Mouse (Mus musculus): ENCODE measurements around the gene Krtap29-1. TPM values are rescaled to one million over a fixed set of nuclear protein-coding genes. Genes with fewer than 3 reads are reported as not detected.

Gene Krtap29-1
- total RNA-seq (2021) = not detected

- DNase-seq = no peak
- intact Hi-C loops (cut with DNase I) = no loop called here
Observed at GRCm38 (mm10) chr11:99978953-99979352, at the start of gene Krtap29-1. Krtap29-1 (minus strand) TSS chr11:99979053.

- DNase-seq = no peak
- intact Hi-C loops (cut with DNase I) = no loop called here
Observed at GRCm38 (mm10) chr11:100021438-100021837, 42.6 kb upstream of the Krtap29-1 start.

- intact Hi-C loops (cut with DNase I) = no loop called here
- no peak for DNase-seq
Observed at GRCm38 (mm10) chr11:100019466-100019865, 40.6 kb upstream of the Krtap29-1 start.

- no peak for DNase-seq
- intact Hi-C loops (cut with DNase I) = no loop called here
Observed at GRCm38 (mm10) chr11:100016112-100016511, 37.3 kb upstream of the Krtap29-1 start, which contains the start of gene Krt33a. Krt33a (minus strand) TSS chr11:100016212.

GRCm38 (mm10) chr11:100013691-100014171, 34.9 kb upstream of the Krtap29-1 start:
- no peak for DNase-seq
- intact Hi-C loops (cut with DNase I) = no loop called here

- intact Hi-C loops (cut with DNase I) = no loop called here
- no peak for DNase-seq
Observed at GRCm38 (mm10) chr11:100010682-100011081, 31.8 kb upstream of the Krtap29-1 start.

GRCm38 (mm10) chr11:100008336-100008735, 29.5 kb upstream of the Krtap29-1 start:
- intact Hi-C loops (cut with DNase I) = loop anchor here (5.0 to 10.0 kb wide), 2 partner anchors 546 to 624 kb away; partner anchors contain the start of gene Krt10
- no peak for DNase-seq

- no peak for DNase-seq
- intact Hi-C loops (cut with DNase I) = loop anchor here (5.0 to 10.0 kb wide), 2 partner anchors 544 to 622 kb away; partner anchors contain the start of gene Krt10
Observed at GRCm38 (mm10) chr11:100006624-100007023, 27.8 kb upstream of the Krtap29-1 start.

- no peak for DNase-seq
- intact Hi-C loops (cut with DNase I) = loop anchor here (5.0 to 10.0 kb wide), 2 partner anchors 544 to 621 kb away; partner anchors contain the start of gene Krt10
Observed at GRCm38 (mm10) chr11:100005905-100006304, 27.1 kb upstream of the Krtap29-1 start.

GRCm38 (mm10) chr11:100004846-100005245, 26.0 kb upstream of the Krtap29-1 start:
- intact Hi-C loops (cut with DNase I) = loop anchor here (5.0 to 10.0 kb wide), 2 partner anchors 543 to 620 kb away; partner anchors contain the start of gene Krt10
- peak; percentile 10 to 18 for DNase-seq

GRCm38 (mm10) chr11:99999091-99999490, 20.2 kb upstream of the Krtap29-1 start:
- intact Hi-C loops (cut with DNase I) = no loop called here
- DNase-seq = no peak

GRCm38 (mm10) chr11:99994384-99994661, 15.5 kb upstream of the Krtap29-1 start:
- intact Hi-C loops (cut with DNase I) = no loop called here
- no peak for DNase-seq

GRCm38 (mm10) chr11:99993620-99994383, 14.9 kb upstream of the Krtap29-1 start, which contains the start of gene Krtap17-1:
Krtap17-1 (minus strand) TSS chr11:99993994.
- DNase-seq = no peak
- intact Hi-C loops (cut with DNase I) = no loop called here

GRCm38 (mm10) chr11:99990571-99990970, 11.7 kb upstream of the Krtap29-1 start:
- no peak for DNase-seq
- intact Hi-C loops (cut with DNase I) = no loop called here

GRCm38 (mm10) chr11:99989881-99990405, 11.1 kb upstream of the Krtap29-1 start:
- intact Hi-C loops (cut with DNase I) = no loop called here
- DNase-seq = no peak

GRCm38 (mm10) chr11:99988530-99988929, 9.7 kb upstream of the Krtap29-1 start:
- intact Hi-C loops (cut with DNase I) = no loop called here

GRCm38 (mm10) chr11:99986180-99986647, 7.4 kb upstream of the Krtap29-1 start, which contains the start of gene Krtap16-1:
Krtap16-1 (minus strand) TSS chr11:99986597.
- intact Hi-C loops (cut with DNase I) = no loop called here
- no peak for DNase-seq

More at GRCm38 (mm10) chr11:99988530-99988929, 9.7 kb upstream of the Krtap29-1 start:
- DNase-seq = no peak

GRCm38 (mm10) chr11:99985291-99986092, 6.6 kb upstream of the Krtap29-1 start:
- DNase-seq = no peak
- intact Hi-C loops (cut with DNase I) = no loop called here

- no peak for DNase-seq
- intact Hi-C loops (cut with DNase I) = no loop called here
Observed at GRCm38 (mm10) chr11:99983442-99983841, 4.6 kb upstream of the Krtap29-1 start.

GRCm38 (mm10) chr11:99982731-99983130, 3.9 kb upstream of the Krtap29-1 start:
- no peak for DNase-seq
- intact Hi-C loops (cut with DNase I) = no loop called here

- DNase-seq = no peak
- intact Hi-C loops (cut with DNase I) = no loop called here
Observed at GRCm38 (mm10) chr11:99965961-99966360, 12.9 kb downstream of the Krtap29-1 start.

All from heart, postnatal 36 days (tissue).